Mouse (Mus musculus) small intestine, adult 2 months (tissue): ENCODE results near the gene Ubald1.

Experiments
- CTCF ChIP-seq: fragments of 200-500 bp; IDR thresholded peaks from 2 replicates; pipeline ENCODE4 v1.5.1; 2012; ENCODE audit warnings: low read depth, mild to moderate bottlenecking, control low read depth, inconsistent platforms, low read length, moderate library complexity, mixed read lengths; ENCODE audit not compliant: insufficient replicate concordance, insufficient read length; ENCODE audit errors: extremely low read depth
- POLR2A ChIP-seq: fragments of 200-500 bp; IDR thresholded peaks from 2 replicates; pipeline ENCODE4 v1.6.1; 2012; ENCODE audit warnings: low read depth, mild to moderate bottlenecking, control low read depth, inconsistent platforms, low read length, moderate library complexity

DNA sequence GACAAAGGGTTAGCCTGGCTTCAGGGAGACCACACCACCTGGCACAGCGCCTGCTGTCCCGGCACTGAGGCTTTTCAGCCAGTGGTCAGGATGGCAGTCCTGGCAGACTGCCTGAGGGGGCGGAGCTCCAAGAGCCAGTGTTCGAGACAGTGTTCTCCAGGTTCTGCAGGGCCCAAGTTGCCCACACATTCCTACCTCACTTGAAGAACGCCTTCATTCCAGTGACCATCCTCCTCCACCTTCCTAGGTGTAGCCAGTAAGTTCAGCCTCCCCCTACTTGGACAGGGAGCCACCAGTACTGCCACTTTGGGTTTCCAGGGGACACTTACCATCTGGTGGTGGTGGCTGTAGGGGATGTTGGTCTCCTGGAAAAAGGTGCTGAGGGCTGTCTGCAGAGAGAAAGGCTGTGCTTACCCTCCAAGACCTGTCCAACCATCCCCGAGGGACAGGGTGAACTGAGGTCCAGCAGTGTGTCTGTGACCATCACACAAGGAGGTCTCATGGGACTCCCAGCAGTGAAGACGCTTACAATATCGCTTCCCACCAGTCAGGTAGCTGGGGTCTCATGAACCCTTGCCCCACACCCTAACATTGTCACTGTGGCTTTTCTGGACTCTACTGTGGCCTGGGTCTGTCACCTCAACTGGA lies 4.0 kb downstream of the Ubald1 start:
- TF ChIP-seq POLR2A (no peak), CTCF (no peak)
